ENCODE assay signal across 1 mouse cellular context in genomic region chr6:128425046-128425445, GRCm38 (mm10).
TF ChIP-seq lines count a peak whose summit lies in the region.

No protein-coding gene starts in this region.

TF ChIP-seq in CH12.LX, 34 proteins besides CTCF, POLR2A, EP300 and RAD21:
- no peak for TF ChIP-seq SMC3 (IDR thresholded peaks at IDR 0.05; ENCODE audit: low read depth, low read length)
- TF ChIP-seq POLR2AphosphoS2 (IDR thresholded peaks at IDR 0.05; ENCODE audit: low read depth, low read length) = 0 out of 2 replicates have a peak, but pooled peaks have one; percentile 21
